Mouse (Mus musculus) hindbrain, embryonic 16.5 days (tissue): ENCODE measurements around the gene Nav2. TPM values are rescaled to one million over a fixed set of nuclear protein-coding genes. Genes with fewer than 3 reads are reported as not detected.
A peak's percentile ranks its signal among the peaks of the same experiment; 100 is the strongest.

Experiments
- ATAC-seq: fragments of 200-750 bp; cut with Nextera tagmentation; 2 replicates; pipeline ENCODE4 v1.8.0; 2017; ENCODE audit warnings: moderate TSS enrichment, moderate library complexity
- H3K27ac ChIP-seq: fragments of 300-500 bp; sonication (generic); 2 replicates; pipeline ENCODE4 v1.5.1; 2014; ENCODE audit warnings: low read depth, mild to moderate bottlenecking, control low read depth, low read length, moderate library complexity
- H3K27me3 ChIP-seq: fragments of 300-500 bp; sonication (generic); replicated peaks from 2 replicates; pipeline ENCODE4 v1.6.1; 2014; ENCODE audit warnings: low read length; ENCODE audit not compliant: control insufficient read depth, insufficient read depth
- H3K36me3 ChIP-seq: fragments of 300-500 bp; sonication (generic); 2 replicates; pipeline ENCODE4 v1.6.1; 2014; ENCODE audit warnings: mild to moderate bottlenecking, low read length, moderate library complexity, mixed read lengths; ENCODE audit not compliant: control insufficient read depth, insufficient read depth
- H3K4me1 ChIP-seq: fragments of 300-500 bp; sonication (generic); 2 replicates; pipeline ENCODE4 v1.6.1; 2014; ENCODE audit warnings: low read depth, low read length; ENCODE audit not compliant: control insufficient read depth, insufficient read depth
- H3K4me2 ChIP-seq: fragments of 300-500 bp; sonication (generic); 2 replicates; pipeline ENCODE4 v1.6.1; 2014; ENCODE audit warnings: mild to moderate bottlenecking, low read length, control low read depth, moderate library complexity
- H3K4me3 ChIP-seq: fragments of 300-500 bp; sonication (generic); 2 replicates; pipeline ENCODE4 v1.5.1; 2014; ENCODE audit warnings: mild to moderate bottlenecking, low read length, control low read depth, moderate library complexity
- H3K9ac ChIP-seq: fragments of 300-500 bp; sonication (generic); 2 replicates; pipeline ENCODE4 v1.6.1; 2014; ENCODE audit warnings: low read depth, mild to moderate bottlenecking, control low read depth, low read length, moderate library complexity
- H3K9me3 ChIP-seq: fragments of 300-500 bp; sonication (generic); 2 replicates; pipeline ENCODE4 v1.6.1; 2014; ENCODE audit warnings: mild to moderate bottlenecking, low read length, moderate library complexity; ENCODE audit not compliant: control insufficient read depth
- WGBS: fragments of 180-500 bp; shearing (Covaris S2); extraction: QIAGEN DNeasy Blood & Tissue Kit; methylation state at CpG from one replicate; pipeline ENCODE4 v1.1.7; 2014; 5-methylcytosine and 5-hydroxymethylcytosine counted together
- polyA plus RNA-seq: library from polyadenylated mRNA; unstranded; fragments of >200 nt; fragmentation: Nextera tagmentation; extraction: Ambion mirVana; gene quantifications from 2 replicates; pipeline ENCODE4 v1.2.1, GENCODE M21; 2015

Nav2 gene
- polyA plus RNA-seq, 1 experiment from 2014 or later = 27.9 TPM

DNA sequence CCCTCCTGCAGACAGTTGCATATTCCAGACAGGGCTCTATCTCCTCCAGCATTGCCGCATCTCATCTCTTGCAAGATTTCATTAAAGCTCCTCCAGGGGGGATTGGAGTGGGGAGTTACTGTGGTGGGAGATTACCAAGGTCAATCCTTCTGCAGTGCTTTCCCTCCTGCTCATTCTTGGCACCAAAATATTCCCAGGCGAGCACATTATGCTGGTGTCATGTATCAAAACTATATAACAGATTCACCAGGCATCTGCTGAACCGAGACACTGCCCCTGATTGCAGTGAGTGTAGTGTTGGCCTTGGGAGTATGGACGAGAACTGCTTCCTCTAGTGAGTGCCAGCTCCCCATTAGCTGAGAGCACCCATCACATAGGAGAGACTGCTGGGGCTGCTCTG lies 423.4 kb downstream of the Nav2 start:
- 60% methylated on average over 4 of the region's 4 CpGs for WGBS
- H3K27me3 ChIP-seq = no peaks in the 10 kb centered on the region
- H3K36me3 ChIP-seq = no peaks in the 10 kb centered on the region
- H3K9ac ChIP-seq = no peak overlapping the region
- H3K4me2 ChIP-seq = no peak overlapping the region
- H3K4me1 ChIP-seq = peaks cover 7% of the 10 kb centered on the region
- no peak overlapping the region for H3K4me3 ChIP-seq
- H3K9me3 ChIP-seq = no peaks in the 10 kb centered on the region
- 0 out of 2 replicates have a peak overlapping the region, but pooled peaks have one; percentile 0 for H3K27ac ChIP-seq
- ATAC-seq = peak; percentile 31

DNA sequence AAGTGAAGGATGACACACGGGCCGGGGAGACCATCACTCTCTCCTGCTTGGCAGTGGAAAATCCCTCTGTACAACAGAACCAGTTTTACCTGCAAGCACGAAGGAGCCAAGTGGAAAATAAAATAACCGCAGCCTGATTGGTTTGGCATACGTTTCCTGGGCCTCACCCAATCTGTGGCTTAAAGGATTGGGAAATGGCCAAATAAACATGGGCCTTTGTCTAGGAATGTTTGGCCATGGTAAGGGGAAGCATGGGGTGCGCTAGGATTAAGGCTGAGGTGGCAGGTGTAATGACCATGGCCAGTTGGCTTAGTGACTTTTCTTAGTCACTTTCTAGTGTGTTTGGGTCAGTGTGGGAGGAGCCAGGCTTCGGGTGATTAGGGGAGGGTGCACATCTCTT lies 424.1 kb downstream of the Nav2 start:
- no peaks in the 10 kb centered on the region for H3K36me3 ChIP-seq
- H3K27me3 ChIP-seq = no peaks in the 10 kb centered on the region
- ATAC-seq = no peak
- H3K4me1 ChIP-seq = peaks cover 7% of the 10 kb centered on the region
- no peak overlapping the region for H3K27ac ChIP-seq
- no peak overlapping the region for H3K4me3 ChIP-seq
- 79% methylated on average over 7 of the region's 7 CpGs for WGBS
- no peaks in the 10 kb centered on the region for H3K9me3 ChIP-seq
- H3K9ac ChIP-seq = no peak overlapping the region
- no peak overlapping the region for H3K4me2 ChIP-seq

DNA sequence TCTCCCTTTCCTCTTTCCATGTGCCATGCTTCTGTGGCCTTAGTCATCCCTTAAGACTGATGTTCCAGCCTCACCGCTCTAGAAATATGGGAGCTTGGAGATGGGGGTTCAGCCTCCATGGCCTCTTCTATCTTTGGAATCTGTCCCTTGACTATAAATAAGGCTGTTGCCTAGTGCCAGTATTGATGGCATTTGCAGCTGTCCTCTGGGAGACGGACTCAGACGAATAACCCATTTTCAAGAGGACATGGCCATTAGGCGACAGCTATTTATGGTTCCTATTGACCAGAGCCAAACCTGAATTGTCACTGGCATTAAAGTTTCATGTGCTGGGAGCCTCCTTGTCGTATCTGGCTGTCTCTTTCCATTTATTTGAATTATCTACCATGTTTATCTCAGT lies 425.6 kb downstream of the Nav2 start:
- H3K4me1 ChIP-seq = peaks cover 7% of the 10 kb centered on the region
- H3K36me3 ChIP-seq = no peaks in the 10 kb centered on the region
- WGBS = 22% methylated on average over 5 of the region's 5 CpGs
- no peak overlapping the region for H3K9ac ChIP-seq
- no peak for ATAC-seq
- H3K27ac ChIP-seq = no peak overlapping the region
- H3K9me3 ChIP-seq = no peaks in the 10 kb centered on the region
- H3K27me3 ChIP-seq = no peaks in the 10 kb centered on the region
- H3K4me2 ChIP-seq = no peak overlapping the region
- no peak overlapping the region for H3K4me3 ChIP-seq

DNA sequence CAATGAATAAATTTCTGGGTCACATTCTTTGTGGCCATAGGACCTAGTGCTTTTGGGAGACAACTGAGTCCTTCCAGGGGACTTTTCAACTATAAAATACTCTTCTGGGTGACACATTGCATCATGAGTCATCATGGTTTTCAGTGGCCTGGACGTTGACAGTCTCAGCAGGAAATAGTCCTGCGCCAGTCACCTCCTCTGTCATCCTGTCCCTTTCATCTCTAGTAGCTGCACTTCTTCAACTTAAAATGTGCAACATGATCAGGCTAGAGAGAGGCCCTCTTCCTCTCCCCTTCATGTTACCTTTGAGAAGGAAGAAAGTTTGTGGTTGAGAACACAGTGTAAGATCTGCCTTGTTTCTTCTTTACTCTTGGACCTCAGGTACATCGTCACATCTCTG lies 426.5 kb downstream of the Nav2 start:
- no peaks in the 10 kb centered on the region for H3K27me3 ChIP-seq
- no peaks in the 10 kb centered on the region for H3K9me3 ChIP-seq
- no peak overlapping the region for H3K27ac ChIP-seq
- peaks cover 7% of the 10 kb centered on the region for H3K4me1 ChIP-seq
- H3K4me3 ChIP-seq = no peak overlapping the region
- WGBS = 63% methylated on average over 3 of the region's 3 CpGs
- no peak overlapping the region for H3K9ac ChIP-seq
- ATAC-seq = no peak
- no peak overlapping the region for H3K4me2 ChIP-seq
- no peaks in the 10 kb centered on the region for H3K36me3 ChIP-seq

DNA sequence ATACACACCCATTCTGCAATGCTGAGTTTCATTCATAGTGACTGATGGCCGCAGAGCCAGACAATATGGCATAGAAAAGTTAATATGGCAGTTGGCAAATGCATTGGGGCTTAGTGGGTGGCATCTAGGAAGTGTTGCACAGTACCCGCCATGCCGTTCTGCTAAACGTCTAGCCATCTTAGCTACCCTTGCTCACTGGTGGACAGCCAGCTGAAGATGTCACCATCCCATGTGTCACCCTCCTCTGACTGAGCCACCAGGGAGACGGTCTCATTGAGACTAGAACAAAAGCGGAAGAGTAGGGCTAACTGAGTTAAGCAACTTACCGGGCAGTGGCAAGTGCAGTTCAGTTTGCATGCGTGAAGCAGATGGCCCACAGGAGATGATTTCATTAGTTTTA lies 428.2 kb downstream of the Nav2 start:
- no peaks in the 10 kb centered on the region for H3K36me3 ChIP-seq
- no peak overlapping the region for H3K9ac ChIP-seq
- no peaks in the 10 kb centered on the region for H3K27me3 ChIP-seq
- no peaks in the 10 kb centered on the region for H3K9me3 ChIP-seq
- H3K4me1 ChIP-seq = peaks cover 12% of the 10 kb centered on the region
- no peak overlapping the region for H3K4me3 ChIP-seq
- H3K27ac ChIP-seq = no peak overlapping the region
- no peak for ATAC-seq
- WGBS = 45% methylated on average over 8 of the region's 8 CpGs
- no peak overlapping the region for H3K4me2 ChIP-seq

DNA sequence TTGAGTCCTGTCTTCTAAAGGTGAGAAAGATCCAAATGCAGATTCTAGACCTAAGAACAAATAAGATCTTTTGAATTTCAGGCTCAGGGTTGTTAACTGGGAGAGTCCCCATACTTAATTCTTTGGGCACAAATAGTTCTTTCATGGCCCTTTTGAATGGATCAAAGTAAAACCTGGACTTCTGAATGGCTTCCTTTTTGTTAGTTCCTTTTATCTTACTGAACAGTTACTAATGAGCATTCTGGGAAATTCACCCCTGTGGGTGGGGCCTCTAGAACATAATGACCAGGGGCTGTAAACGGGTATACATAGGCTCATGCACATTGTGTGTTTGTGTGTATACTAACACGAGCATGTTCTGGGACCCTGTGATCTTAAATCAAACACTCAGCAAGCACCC lies 429.2 kb downstream of the Nav2 start:
- no peak overlapping the region for H3K27ac ChIP-seq
- H3K4me2 ChIP-seq = no peak overlapping the region
- H3K4me3 ChIP-seq = no peak overlapping the region
- ATAC-seq = no peak
- H3K36me3 ChIP-seq = no peaks in the 10 kb centered on the region
- no peaks in the 10 kb centered on the region for H3K27me3 ChIP-seq
- no peak overlapping the region for H3K9ac ChIP-seq
- H3K9me3 ChIP-seq = no peaks in the 10 kb centered on the region
- H3K4me1 ChIP-seq = peaks cover 20% of the 10 kb centered on the region
- WGBS = 5% methylated on average over 2 of the region's 2 CpGs

DNA sequence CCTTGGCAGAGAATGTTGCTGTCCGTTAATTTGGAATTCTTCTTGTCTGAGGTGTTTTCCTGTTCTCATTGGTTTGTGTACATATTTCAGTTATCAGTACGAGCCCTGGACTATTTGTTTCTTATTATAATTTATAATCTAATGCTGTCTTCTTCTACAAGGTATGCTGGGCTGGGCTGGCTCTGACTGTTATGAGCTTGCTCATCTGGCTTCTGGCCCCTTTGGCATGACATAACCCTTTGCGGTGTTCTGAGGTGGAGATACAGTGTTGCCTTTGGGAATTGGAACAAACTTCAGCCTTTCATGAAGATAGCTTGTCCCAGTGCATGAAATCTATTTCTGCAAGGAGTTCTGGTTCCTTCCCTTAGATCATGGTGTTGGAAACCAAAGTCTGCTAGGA lies 431.4 kb downstream of the Nav2 start:
- Histone ChIP-seq H3K27ac (no peak overlapping the region), H3K36me3 (no peaks in the 10 kb centered on the region), H3K27me3 (no peaks in the 10 kb centered on the region), H3K9ac (no peak overlapping the region), H3K9me3 (no peaks in the 10 kb centered on the region), H3K4me3 (no peak overlapping the region), H3K4me2 (no peak overlapping the region), H3K4me1 (peaks cover 26% of the 10 kb centered on the region)
- WGBS = 83% methylated on average over 3 of the region's 3 CpGs
- no peak for ATAC-seq

DNA sequence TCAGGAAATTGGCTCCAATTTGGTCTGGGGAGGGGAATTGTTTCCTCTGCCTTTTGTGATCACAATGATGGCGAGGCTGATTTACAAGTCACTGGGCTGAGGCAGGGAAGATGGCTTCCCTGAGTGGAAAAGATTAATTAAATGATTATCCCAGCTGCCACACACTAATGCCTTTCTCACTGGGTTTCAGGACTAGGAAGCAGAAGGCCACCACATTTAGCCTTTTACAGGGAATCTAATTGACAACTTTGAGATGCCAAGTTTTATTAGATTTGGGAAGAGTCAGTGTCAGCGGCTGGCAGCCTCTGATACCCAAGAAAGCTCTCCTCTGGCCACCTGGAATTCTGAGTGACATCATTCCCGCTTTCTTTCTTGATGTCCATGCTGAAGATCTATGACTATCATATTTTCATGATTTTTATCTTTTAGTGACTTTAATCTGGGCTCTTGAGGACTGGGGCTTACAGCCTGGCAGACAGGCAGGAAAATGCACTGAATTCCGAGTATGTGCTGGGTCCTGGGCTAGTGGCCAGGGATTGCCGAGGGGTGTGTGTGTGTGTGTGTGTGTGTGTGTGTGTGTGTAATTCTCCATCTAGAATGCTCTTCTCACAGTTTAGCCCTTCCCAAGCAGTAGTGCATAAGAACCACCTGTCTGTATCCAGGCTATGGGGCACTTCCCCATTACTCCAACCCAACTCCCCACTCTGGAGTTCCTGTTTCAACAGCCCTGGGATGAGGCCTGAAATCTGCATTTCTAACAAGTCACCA lies 432.8 kb downstream of the Nav2 start:
- Histone ChIP-seq H3K36me3 (no peaks in the 10 kb centered on the region), H3K4me2 (no peak overlapping the region), H3K9me3 (no peaks in the 10 kb centered on the region), H3K9ac (no peak overlapping the region), H3K27ac (no peak overlapping the region), H3K4me3 (no peak overlapping the region), H3K27me3 (no peaks in the 10 kb centered on the region), H3K4me1 (peaks cover 26% of the 10 kb centered on the region)
- peak; percentile 38; the same call in 1 of the 2 replicates for ATAC-seq
- 29% methylated on average over 5 of the region's 5 CpGs for WGBS

DNA sequence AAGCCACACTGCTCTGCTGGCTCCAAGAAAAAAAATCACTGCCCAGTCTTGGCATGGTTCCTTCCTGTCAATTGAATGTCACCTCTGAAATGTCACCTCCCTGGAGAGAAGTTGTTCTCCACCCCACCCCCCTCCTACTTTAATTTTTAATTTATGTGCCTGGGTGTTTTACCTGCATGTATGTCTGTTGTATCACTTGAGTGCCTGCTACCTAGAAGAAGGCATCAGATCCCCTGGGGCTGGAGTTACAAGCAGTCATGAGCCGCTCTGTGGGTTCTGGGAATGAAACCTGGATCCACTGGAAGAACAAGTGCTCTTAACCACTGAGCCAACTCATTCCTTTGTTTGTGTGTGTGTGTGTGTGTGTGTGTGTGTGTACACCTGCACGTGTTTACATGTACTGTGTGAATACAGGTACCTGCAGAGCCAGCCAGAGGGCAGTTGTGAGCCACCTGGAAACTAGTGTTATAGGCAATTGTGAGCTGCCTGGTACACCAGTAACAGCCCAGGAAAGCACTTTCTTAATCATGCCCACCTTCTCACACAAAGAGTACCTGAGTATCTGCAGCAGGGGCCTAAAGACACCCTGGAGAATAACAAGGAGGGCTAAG lies 433.5 kb downstream of the Nav2 start:
- Histone ChIP-seq H3K9me3 (no peaks in the 10 kb centered on the region), H3K9ac (no peak overlapping the region), H3K27me3 (no peaks in the 10 kb centered on the region), H3K27ac (no peak overlapping the region), H3K36me3 (no peaks in the 10 kb centered on the region), H3K4me1 (peaks cover 26% of the 10 kb centered on the region), H3K4me3 (no peak overlapping the region), H3K4me2 (no peak overlapping the region)
- WGBS = 81% methylated on average over 2 of the region's 2 CpGs
- peak; percentile 14; the same call in 1 of the 2 replicates for ATAC-seq
